Mouse (Mus musculus): ENCODE measurements around the gene Jade1. TPM values are rescaled to one million over a fixed set of nuclear protein-coding genes. Genes with fewer than 3 reads are reported as not detected.

The Jade1 gene
- total and polyA plus RNA-seq, 3 experiments = 116 to 150 (median 134) TPM

DNA sequence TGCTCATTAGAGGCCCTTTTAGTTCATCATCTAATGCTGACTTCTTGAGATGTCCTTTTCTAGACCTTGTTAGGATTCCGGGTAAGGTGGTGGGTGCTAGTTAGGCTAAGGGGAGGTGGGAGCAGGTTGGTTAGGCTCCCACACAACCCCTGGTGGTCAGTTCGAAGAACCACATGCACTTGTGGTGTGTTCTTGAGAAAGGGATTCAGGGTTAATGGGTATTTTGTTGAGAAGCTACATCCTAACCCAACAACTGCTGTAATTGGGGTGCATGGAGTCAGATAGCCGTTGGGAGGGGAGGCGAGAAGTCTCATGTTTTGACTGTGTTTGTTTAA, 50.8 kb downstream of the Jade1 start:
- Histone ChIP-seq H3K4me3 (ENCODE audit: control insufficient read depth in 1 of 2, insufficient read depth in 1 of 2, low read depth in 2 of 2, low read length in 2 of 2) (no peak overlapping the region), H3K27me3 (ENCODE audit: control insufficient read depth in 1 of 2, insufficient read depth in 2 of 2, low read length in 2 of 2) (no peaks in the 10 kb centered on the region), H3K79me2 (ENCODE audit: control insufficient read depth, insufficient read depth, low read length, poor library complexity) (peaks cover 5% of the 10 kb centered on the region; the same call in 1 of the 2 replicates), H3K9ac (ENCODE audit: control insufficient read depth, low read depth, low read length, poor library complexity, severe bottlenecking) (no peak overlapping the region), H3K27ac (ENCODE audit: control insufficient read depth, low read depth, low read length) (no peak overlapping the region), H3K36me3 (ENCODE audit: control insufficient read depth in 1 of 2, insufficient read depth in 2 of 2, low read length in 2 of 2) (peaks cover 2 to 18% of the 10 kb centered on the region in 2 experiments; a peak in 2 of 4 replicates), H3K9me3 (replicated peaks; ENCODE audit: insufficient read depth, low read length) (no peaks in the 10 kb centered on the region), H3K4me1 (ENCODE audit: control insufficient read depth in 1 of 2, insufficient read depth in 2 of 2, low read length in 2 of 2) (no peaks in the 10 kb centered on the region)
- TF ChIP-seq CHD1 (IDR thresholded peaks at IDR 0.05; ENCODE audit: low read depth, low read length) = no peak
- peak; percentile 35 to 53 (median 43); a peak in 5 of 6 replicates for TF ChIP-seq CTCF (IDR thresholded peaks at IDR 0.05 in 2 of 3, conservative IDR thresholded peaks at IDR 0.05 in 1 of 3; ENCODE audit: control insufficient read depth in 1 of 3, insufficient read depth in 1 of 3, low read depth in 2 of 3, low read length in 3 of 3, poor library complexity in 1 of 3, severe bottlenecking in 1 of 3)
- TF ChIP-seq POLR2AphosphoS2 (IDR thresholded peaks at IDR 0.05; ENCODE audit: low read length) = 0 out of 2 replicates have a peak, but pooled peaks have one; percentile 13
- DNase-seq (ENCODE audit: low read depth, low spot score) = peak; percentile 52

DNA sequence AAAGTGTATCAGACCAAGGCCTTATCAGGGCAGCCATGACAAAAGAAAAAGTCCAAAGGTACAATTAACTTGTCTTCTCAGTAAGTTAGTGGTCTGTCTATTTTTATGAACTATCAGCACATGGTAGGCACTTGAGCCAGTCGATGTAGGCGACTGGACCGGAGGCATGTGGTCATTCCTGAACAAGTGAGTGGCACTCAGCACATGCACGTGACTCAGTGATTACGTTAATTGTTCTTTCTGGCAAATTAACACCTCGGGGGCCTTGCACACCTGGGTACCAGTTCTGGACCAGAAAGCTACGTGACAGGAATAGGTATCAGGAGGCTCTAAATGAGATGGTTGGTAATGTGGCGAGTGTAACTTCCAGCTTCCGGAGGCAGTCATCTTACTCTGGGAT, 51.5 kb downstream of the Jade1 start:
- Histone ChIP-seq H3K9ac (ENCODE audit: control insufficient read depth, low read depth, low read length, poor library complexity, severe bottlenecking) (no peak overlapping the region), H3K36me3 (ENCODE audit: control insufficient read depth in 1 of 2, insufficient read depth in 2 of 2, low read length in 2 of 2) (peaks cover 3 to 17% of the 10 kb centered on the region in 2 experiments; a peak in 2 of 4 replicates), H3K4me1 (ENCODE audit: control insufficient read depth in 1 of 2, insufficient read depth in 2 of 2, low read length in 2 of 2) (no peaks in the 10 kb centered on the region), H3K27me3 (ENCODE audit: control insufficient read depth in 1 of 2, insufficient read depth in 2 of 2, low read length in 2 of 2) (no peaks in the 10 kb centered on the region), H3K9me3 (replicated peaks; ENCODE audit: insufficient read depth, low read length) (no peaks in the 10 kb centered on the region), H3K79me2 (ENCODE audit: control insufficient read depth, insufficient read depth, low read length, poor library complexity) (peaks cover 4% of the 10 kb centered on the region; the same call in 1 of the 2 replicates), H3K27ac (ENCODE audit: control insufficient read depth, low read depth, low read length) (no peak overlapping the region), H3K4me3 (ENCODE audit: control insufficient read depth in 1 of 2, insufficient read depth in 1 of 2, low read depth in 2 of 2, low read length in 2 of 2) (no peak overlapping the region)
- TF ChIP-seq ELF1 (IDR thresholded peaks at IDR 0.05; ENCODE audit: low read depth, low read length) (no peak), POLR2A (IDR thresholded peaks at IDR 0.05; ENCODE audit: control insufficient read depth in 1 of 2, insufficient read depth in 1 of 2, low read depth in 1 of 2, low read length in 2 of 2, poor library complexity in 1 of 2) (peak in 1 of 2 experiments; percentile 18; a peak in 1 of 4 replicates)
- DNase-seq (ENCODE audit: low read depth, low spot score) = no peak

DNA sequence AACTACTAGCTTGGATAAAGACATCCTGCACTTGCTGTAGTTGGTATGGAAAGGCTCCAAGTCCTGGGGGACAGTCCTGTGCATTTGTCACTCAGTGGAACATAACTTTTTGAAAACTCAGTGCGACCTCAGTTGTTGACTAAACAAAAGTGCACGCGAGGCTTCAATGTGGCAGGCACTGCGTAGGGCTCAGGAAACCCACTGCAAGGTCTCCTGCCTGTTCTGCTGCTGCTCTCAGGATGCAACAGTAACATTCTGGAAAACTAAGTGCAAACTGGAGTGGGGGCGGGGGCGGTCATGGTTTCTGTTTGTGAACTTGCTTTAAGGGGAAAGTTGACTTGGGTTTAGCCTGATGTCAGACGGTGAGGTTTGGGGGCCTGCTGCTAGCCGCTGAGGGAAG, 51.9 kb downstream of the Jade1 start:
- no peak overlapping the region for H3K4me3 ChIP-seq (ENCODE audit: control insufficient read depth in 1 of 2, insufficient read depth in 1 of 2, low read depth in 2 of 2, low read length in 2 of 2)
- H3K79me2 ChIP-seq (ENCODE audit: control insufficient read depth, insufficient read depth, low read length, poor library complexity) = peaks cover 4% of the 10 kb centered on the region; the same call in 1 of the 2 replicates
- no peak overlapping the region for H3K27ac ChIP-seq (ENCODE audit: control insufficient read depth, low read depth, low read length)
- TF ChIP-seq SMC3 (IDR thresholded peaks at IDR 0.05; ENCODE audit: low read depth, low read length) (no peak), ZC3H11A (IDR thresholded peaks at IDR 0.05; ENCODE audit: low read depth, low read length) (no peak), BHLHE40 (IDR thresholded peaks at IDR 0.05; ENCODE audit: borderline replicate concordance, low read depth, low read length) (no peak), NELFE (IDR thresholded peaks at IDR 0.05; ENCODE audit: low read depth, low read length) (no peak), POLR2AphosphoS5 (IDR thresholded peaks at IDR 0.05; ENCODE audit: borderline replicate concordance, low read depth, low read length) (no peak), EP300 (IDR thresholded peaks at IDR 0.05; ENCODE audit: low read depth in 1 of 2, low read length in 2 of 2) (no peak), E2F4 (IDR thresholded peaks at IDR 0.05; ENCODE audit: borderline replicate concordance, low read depth, low read length) (no peak), RAD21 (IDR thresholded peaks at IDR 0.05; ENCODE audit: low read depth, low read length) (no peak), TAL1 (IDR thresholded peaks at IDR 0.05; ENCODE audit: low read length) (no peak)
- no peak overlapping the region for H3K9ac ChIP-seq (ENCODE audit: control insufficient read depth, low read depth, low read length, poor library complexity, severe bottlenecking)
- H3K4me1 ChIP-seq (ENCODE audit: control insufficient read depth in 1 of 2, insufficient read depth in 2 of 2, low read length in 2 of 2) = no peaks in the 10 kb centered on the region
- no peak for DNase-seq (ENCODE audit: low read depth, low spot score)
- H3K36me3 ChIP-seq (ENCODE audit: control insufficient read depth in 1 of 2, insufficient read depth in 2 of 2, low read length in 2 of 2) = peaks cover 3 to 16% of the 10 kb centered on the region in 2 experiments; a peak in 2 of 4 replicates
- no peaks in the 10 kb centered on the region for H3K27me3 ChIP-seq (ENCODE audit: control insufficient read depth in 1 of 2, insufficient read depth in 2 of 2, low read length in 2 of 2)
- H3K9me3 ChIP-seq (replicated peaks; ENCODE audit: insufficient read depth, low read length) = no peaks in the 10 kb centered on the region
